Mouse (Mus musculus): Measurements from ENCODE around the gene Rgs9. TPM values are rescaled to one million over a fixed set of nuclear protein-coding genes. Genes with fewer than 3 reads are reported as not detected.
A peak's percentile ranks its signal among the peaks of the same experiment; 100 is the strongest.

The Rgs9 gene
- total RNA-seq, 2 experiments from 2014 or later = 17.6 to 31.9 TPM

- intact Hi-C loops (cut with DNase I) = no loop called here
- DNase-seq (ENCODE audit: low spot score in 2 of 2) = no peak
Measured at GRCm38 (mm10) chr11:109255022-109255421, 42.9 kb downstream of the Rgs9 start.

- DNase-seq (ENCODE audit: low spot score in 2 of 2) = no peak
- intact Hi-C loops (cut with DNase I) = no loop called here
Measured at GRCm38 (mm10) chr11:109252483-109252882, 45.4 kb downstream of the Rgs9 start.

- intact Hi-C loops (cut with DNase I) = no loop called here
- no peak for DNase-seq (ENCODE audit: low spot score in 2 of 2)
Measured at GRCm38 (mm10) chr11:109250566-109250965, 47.4 kb downstream of the Rgs9 start.

- intact Hi-C loops (cut with DNase I) = loop anchor here (10.0 kb wide), 1 partner anchor 608 kb away; no protein-coding TSS in a partner anchor
- DNase-seq (ENCODE audit: low spot score in 2 of 2) = no peak
Measured at GRCm38 (mm10) chr11:109246920-109247319, 51.0 kb downstream of the Rgs9 start.

- intact Hi-C loops (cut with DNase I) = loop anchor here (2.0 to 10.0 kb wide), 3 partner anchors 183 to 610 kb away; partner anchors contain the start of gene Amz2
- DNase-seq (ENCODE audit: low spot score in 2 of 2) = peak; percentile 51 to 64
Measured at GRCm38 (mm10) chr11:109244635-109245360, 53.1 kb downstream of the Rgs9 start.

- intact Hi-C loops (cut with DNase I) = loop anchor here (5.0 to 10.0 kb wide), 2 partner anchors 187 to 615 kb away; partner anchors contain the start of gene Amz2
- no peak for DNase-seq (ENCODE audit: low spot score in 2 of 2)
Measured at GRCm38 (mm10) chr11:109240126-109240525, 57.8 kb downstream of the Rgs9 start.

GRCm38 (mm10) chr11:109238671-109239070 is 59.3 kb downstream of the Rgs9 start:
- no peak for DNase-seq (ENCODE audit: low spot score in 2 of 2)
- intact Hi-C loops (cut with DNase I) = no loop called here

- intact Hi-C loops (cut with DNase I) = no loop called here
- DNase-seq (ENCODE audit: low spot score in 2 of 2) = no peak
Measured at GRCm38 (mm10) chr11:109237796-109238195, 60.1 kb downstream of the Rgs9 start.

GRCm38 (mm10) chr11:109233627-109234026 is 64.3 kb downstream of the Rgs9 start:
- intact Hi-C loops (cut with DNase I) = no loop called here

GRCm38 (mm10) chr11:109232811-109233210 is 65.1 kb downstream of the Rgs9 start:
- DNase-seq (ENCODE audit: low spot score in 2 of 2) = no peak
- intact Hi-C loops (cut with DNase I) = no loop called here

More at GRCm38 (mm10) chr11:109233627-109234026, 64.3 kb downstream of the Rgs9 start:
- no peak for DNase-seq (ENCODE audit: low spot score in 2 of 2)

GRCm38 (mm10) chr11:109227139-109227538 is 70.8 kb downstream of the Rgs9 start:
- intact Hi-C loops (cut with DNase I) = no loop called here

GRCm38 (mm10) chr11:109221209-109222007 is 76.5 kb downstream of the Rgs9 start:
- DNase-seq (ENCODE audit: low spot score in 2 of 2) = peak; percentile 46 to 50
- intact Hi-C loops (cut with DNase I) = no loop called here

More at GRCm38 (mm10) chr11:109227139-109227538, 70.8 kb downstream of the Rgs9 start:
- no peak for DNase-seq (ENCODE audit: low spot score in 2 of 2)

GRCm38 (mm10) chr11:109218722-109219430 is 79.1 kb downstream of the Rgs9 start:
- intact Hi-C loops (cut with DNase I) = no loop called here
- DNase-seq (ENCODE audit: low spot score in 2 of 2) = no peak

- intact Hi-C loops (cut with DNase I) = no loop called here
- peak in 1 of 2 experiments; percentile 24 for DNase-seq (ENCODE audit: low spot score in 2 of 2)
Measured at GRCm38 (mm10) chr11:109217827-109218536, 79.9 kb downstream of the Rgs9 start.

- DNase-seq (ENCODE audit: low spot score in 2 of 2) = no peak
- intact Hi-C loops (cut with DNase I) = no loop called here
Measured at GRCm38 (mm10) chr11:109210772-109211171, 87.2 kb downstream of the Rgs9 start.

GRCm38 (mm10) chr11:109210341-109210740 is 87.6 kb downstream of the Rgs9 start:
- intact Hi-C loops (cut with DNase I) = no loop called here
- DNase-seq (ENCODE audit: low spot score in 2 of 2) = no peak

- intact Hi-C loops (cut with DNase I) = no loop called here
- DNase-seq (ENCODE audit: low spot score in 2 of 2) = no peak
Measured at GRCm38 (mm10) chr11:109206732-109207131, 91.2 kb downstream of the Rgs9 start.

- intact Hi-C loops (cut with DNase I) = no loop called here
Measured at GRCm38 (mm10) chr11:109206028-109206427, 91.9 kb downstream of the Rgs9 start.

GRCm38 (mm10) chr11:109199612-109200293 is 98.2 kb downstream of the Rgs9 start:
- intact Hi-C loops (cut with DNase I) = no loop called here

More at GRCm38 (mm10) chr11:109206028-109206427, 91.9 kb downstream of the Rgs9 start:
- DNase-seq (ENCODE audit: low spot score in 2 of 2) = no peak

More at GRCm38 (mm10) chr11:109199612-109200293, 98.2 kb downstream of the Rgs9 start:
- no peak for DNase-seq (ENCODE audit: low spot score in 2 of 2)

Data from left cerebral cortex, postnatal 14 days (tissue).